Mouse (Mus musculus) layer of hippocampus, adult 18-20 months (tissue): ENCODE measurements around the gene Agpat4. TPM values are rescaled to one million over a fixed set of nuclear protein-coding genes. Genes with fewer than 3 reads are reported as not detected.
A peak's percentile ranks its signal among the peaks of the same experiment; 100 is the strongest.

Source experiments
- DNase-seq, 2 experiments: peaks; one replicate each; pipeline ENCODE4 v3.0.0; 2022; ENCODE audit warnings: low spot score in 2 of 2
- total RNA-seq, 2 experiments: library from RNA; stranded (reverse); gene quantifications; 2 replicates each; pipeline ENCODE4 v1.2.3; 2021

The Agpat4 gene
- total RNA-seq, 2 experiments from 2014 or later: 71.2 to 74.9 TPM

GRCm38 (mm10) chr17:12221926-12222325 lies 103.4 kb downstream of the Agpat4 start:
- peak in 1 of 2 experiments; percentile 57 for DNase-seq

- DNase-seq: no peak
Measured at GRCm38 (mm10) chr17:12223682-12224081, 105.2 kb downstream of the Agpat4 start.

- DNase-seq: no peak
Measured at GRCm38 (mm10) chr17:12224145-12224544, 105.6 kb downstream of the Agpat4 start.

- DNase-seq: peak in 1 of 2 experiments; percentile 53
Measured at GRCm38 (mm10) chr17:12224551-12224950, 106.0 kb downstream of the Agpat4 start.

- no peak for DNase-seq
Measured at GRCm38 (mm10) chr17:12225227-12225626, 106.7 kb downstream of the Agpat4 start.

GRCm38 (mm10) chr17:12226551-12226950 lies 108.0 kb downstream of the Agpat4 start:
- DNase-seq: peak in 1 of 2 experiments; percentile 58

- DNase-seq: no peak
Measured at GRCm38 (mm10) chr17:12228001-12228400, 109.5 kb downstream of the Agpat4 start.

GRCm38 (mm10) chr17:12228471-12228870 lies 110.0 kb downstream of the Agpat4 start:
- no peak for DNase-seq

- DNase-seq: no peak
Measured at GRCm38 (mm10) chr17:12229756-12230155, 111.3 kb downstream of the Agpat4 start.

- peak; percentile 60 to 69 for DNase-seq
Measured at GRCm38 (mm10) chr17:12230167-12230566, 111.7 kb downstream of the Agpat4 start.

GRCm38 (mm10) chr17:12231087-12231486 lies 112.6 kb downstream of the Agpat4 start:
- no peak for DNase-seq

- no peak for DNase-seq
Measured at GRCm38 (mm10) chr17:12232724-12233123, 114.2 kb downstream of the Agpat4 start.

- no peak for DNase-seq
Measured at GRCm38 (mm10) chr17:12240701-12241100, 122.2 kb downstream of the Agpat4 start.

- no peak for DNase-seq
Measured at GRCm38 (mm10) chr17:12249783-12250504, 131.4 kb downstream of the Agpat4 start.

- DNase-seq: no peak
Measured at GRCm38 (mm10) chr17:12250581-12250980, 132.1 kb downstream of the Agpat4 start.

- no peak for DNase-seq
Measured at GRCm38 (mm10) chr17:12256142-12256541, 137.6 kb downstream of the Agpat4 start.

- no peak for DNase-seq
Measured at GRCm38 (mm10) chr17:12258517-12258916, 140.0 kb downstream of the Agpat4 start.

- no peak for DNase-seq
Measured at GRCm38 (mm10) chr17:12259957-12260356, 141.5 kb downstream of the Agpat4 start.

- no peak for DNase-seq
Measured at GRCm38 (mm10) chr17:12261376-12261775, 142.9 kb downstream of the Agpat4 start.

- no peak for DNase-seq
Measured at GRCm38 (mm10) chr17:12261887-12262286, 143.4 kb downstream of the Agpat4 start.

GRCm38 (mm10) chr17:12262851-12263250 lies 144.3 kb downstream of the Agpat4 start:
- no peak for DNase-seq

GRCm38 (mm10) chr17:12263787-12264186 lies 145.3 kb downstream of the Agpat4 start:
- DNase-seq: no peak

- DNase-seq: no peak
Measured at GRCm38 (mm10) chr17:12264293-12264692, 145.8 kb downstream of the Agpat4 start.
